Mouse (Mus musculus) ES-E14 (cell line): ENCODE data around the gene Fam131c. TPM values are rescaled to one million over a fixed set of nuclear protein-coding genes. Genes with fewer than 3 reads are reported as not detected.
A peak's percentile ranks its signal among the peaks of the same experiment; 100 is the strongest.

Experiments used
- DNase-seq: peaks from one replicate; pipeline ENCODE4 v3.0.0-alpha.2; 2013; ENCODE audit warnings: low read depth, low spot score
- H3K27ac ChIP-seq: 2 replicates; pipeline ENCODE4 v1.5.1; 2012; ENCODE audit warnings: low read depth, mild to moderate bottlenecking, low read length, moderate library complexity, mixed read lengths; ENCODE audit not compliant: poor library complexity, insufficient read depth, severe bottlenecking
- H3K36me3 ChIP-seq: 2 replicates; pipeline ENCODE4 v1.6.1; 2012; ENCODE audit warnings: mild to moderate bottlenecking, low read length, moderate library complexity, mixed read lengths; ENCODE audit not compliant: control insufficient read depth, poor library complexity, insufficient read depth, severe bottlenecking
- H3K4me1 ChIP-seq, 2 experiments: fragments of 150-350 bp in 1 of 2; sonication (generic) in 1 of 2; 2 replicates each; pipeline ENCODE4 v1.6.1; 2012; ENCODE audit warnings: low read length in 2 of 2, mild to moderate bottlenecking in 1 of 2, mixed read lengths in 1 of 2; ENCODE audit not compliant: control insufficient read depth in 2 of 2, insufficient read depth in 2 of 2, poor library complexity in 1 of 2
- H3K4me3 ChIP-seq, 2 experiments: fragments of 150-350 bp in 1 of 2; sonication (generic) in 1 of 2; 2 replicates each; pipeline ENCODE4 v1.5.1; 2012; ENCODE audit warnings: low read length in 2 of 2, low read depth in 1 of 2, mild to moderate bottlenecking in 1 of 2, mixed read lengths in 1 of 2; ENCODE audit not compliant: insufficient read depth in 1 of 2, poor library complexity in 1 of 2, severe bottlenecking in 1 of 2
- H3K9ac ChIP-seq: 2 replicates; pipeline ENCODE4 v1.6.1; 2012; ENCODE audit warnings: low read depth, mild to moderate bottlenecking, low read length, mixed read lengths; ENCODE audit not compliant: poor library complexity, insufficient read depth, severe bottlenecking
- H3K9me3 ChIP-seq: fragments of 150-350 bp; sonication (generic); 2 replicates; pipeline ENCODE4 v1.6.1; 2012; ENCODE audit warnings: low read depth, mild to moderate bottlenecking, low read length; ENCODE audit not compliant: control insufficient read depth, insufficient read depth
- CHD2 ChIP-seq: IDR thresholded peaks from 2 replicates; pipeline ENCODE4 v1.6.1; 2014; ENCODE audit warnings: mild to moderate bottlenecking, low read depth, low read length, inconsistent platforms
- HCFC1 ChIP-seq: IDR thresholded peaks from 2 replicates; pipeline ENCODE4 v1.6.1; 2012; ENCODE audit warnings: low read length, inconsistent platforms, borderline replicate concordance; ENCODE audit not compliant: insufficient read depth
- MAFK ChIP-seq: IDR thresholded peaks from 2 replicates; pipeline ENCODE4 v1.6.1; 2014; ENCODE audit warnings: mild to moderate bottlenecking, low read depth, low read length, inconsistent platforms; ENCODE audit not compliant: insufficient read depth
- ZC3H11A ChIP-seq: IDR thresholded peaks from 2 replicates; pipeline ENCODE4 v1.6.1; 2012; ENCODE audit warnings: low read depth, mild to moderate bottlenecking, inconsistent platforms, low read length, borderline replicate concordance
- ZNF384 ChIP-seq: IDR thresholded peaks from 2 replicates; pipeline ENCODE4 v1.6.1; 2012; ENCODE audit warnings: low read depth, low read length, inconsistent platforms
- in situ Hi-C, 2 experiments: fragments of 600-800 bp; cut with MboI; formaldehyde crosslinking; loops; one replicate each; pipeline ENCODE4 v1.15.1; 2025; ENCODE audit warnings: low sequenced_read_pairs in 2 of 2, inconsistent platforms in 1 of 2; ENCODE audit not compliant: unreplicated experiment in 2 of 2
- total RNA-seq: library from RNA; depleted of rRNA; stranded (reverse); fragments of 300-350 nt; gene quantifications from 2 replicates; pipeline ENCODE4 v1.2.3, GENCODE M21; 2012

The Fam131c gene
- total RNA-seq, 1 experiment: 2.3 TPM

GRCm38 (mm10) chr4:141404518-141405313 lies 36.7 kb downstream of the Fam131c start:
- Histone ChIP-seq H3K4me1 (peaks cover 0 to 7% of the 10 kb centered on the region in 2 experiments; a peak in 1 of 4 replicates), H3K27ac (no peak overlapping the region), H3K36me3 (no peaks in the 10 kb centered on the region), H3K4me3 (no peak overlapping the region), H3K9me3 (no peaks in the 10 kb centered on the region), H3K9ac (peak overlapping the region; percentile 15; the same call in 1 of the 2 replicates)
- TF ChIP-seq HCFC1 (no peak), ZC3H11A (peak; percentile 62; the same call in 1 of the 2 replicates), CHD2 (no peak), MAFK (no peak), ZNF384 (no peak)
- peak; percentile 73 for DNase-seq
- in situ Hi-C loops: loop anchor here in 1 of 2 experiments (5.0 kb wide), 2 partner anchors 73 to 188 kb away; no protein-coding TSS in a partner anchor

- no peaks in the 10 kb centered on the region for H3K36me3 ChIP-seq
- in situ Hi-C loops: loop anchor here in 1 of 2 experiments (5.0 kb wide), 1 partner anchor 187 kb away; no protein-coding TSS in a partner anchor
These were observed 37.2 kb downstream of the Fam131c start for GRCm38 (mm10) chr4:141405314-141405622.

GRCm38 (mm10) chr4:141406516-141407299 lies 38.7 kb downstream of the Fam131c start:
- Histone ChIP-seq H3K9ac (no peak overlapping the region), H3K9me3 (no peaks in the 10 kb centered on the region), H3K27ac (no peak overlapping the region), H3K4me3 (no peak overlapping the region), H3K4me1 (peaks cover 0 to 4% of the 10 kb centered on the region in 2 experiments; a peak in 1 of 4 replicates), H3K36me3 (no peaks in the 10 kb centered on the region)
- no peak for DNase-seq
- in situ Hi-C loops: loop anchor here in 1 of 2 experiments (5.0 kb wide), 1 partner anchor 186 kb away; no protein-coding TSS in a partner anchor
- TF ChIP-seq CHD2: no peak
- TF ChIP-seq ZNF384: no peak
- no peak for TF ChIP-seq MAFK
- no peak for TF ChIP-seq HCFC1
- no peak; the same call in 1 of the 2 replicates for TF ChIP-seq ZC3H11A

More at GRCm38 (mm10) chr4:141405314-141405622, 37.2 kb downstream of the Fam131c start:
- Histone ChIP-seq H3K4me1 (peaks cover 0 to 4% of the 10 kb centered on the region in 2 experiments; a peak in 1 of 4 replicates), H3K4me3 (no peak overlapping the region), H3K9ac (no peak overlapping the region), H3K9me3 (no peaks in the 10 kb centered on the region), H3K27ac (no peak overlapping the region)
- no peak for DNase-seq
- TF ChIP-seq ZC3H11A (no peak), HCFC1 (no peak), ZNF384 (no peak), CHD2 (no peak), MAFK (no peak)

- no peak for DNase-seq
- in situ Hi-C loops: loop anchor here in 1 of 2 experiments (5.0 kb wide), 1 partner anchor 184 kb away; no protein-coding TSS in a partner anchor
- Histone ChIP-seq H3K27ac (no peak overlapping the region), H3K36me3 (no peaks in the 10 kb centered on the region), H3K9me3 (no peaks in the 10 kb centered on the region), H3K4me3 (no peak overlapping the region), H3K9ac (no peak overlapping the region), H3K4me1 (peaks cover 0 to 4% of the 10 kb centered on the region in 2 experiments; a peak in 1 of 4 replicates)
- TF ChIP-seq MAFK: no peak
- no peak for TF ChIP-seq CHD2
- no peak for TF ChIP-seq ZNF384
- TF ChIP-seq ZC3H11A: no peak
- TF ChIP-seq HCFC1: no peak
These were observed 40.6 kb downstream of the Fam131c start for GRCm38 (mm10) chr4:141408577-141408976.
